Mouse (Mus musculus) right cerebral cortex, adult 18-20 months (tissue): ENCODE data around the gene Grb10.

Experiments
- DNase-seq: peaks from one replicate; pipeline ENCODE4 v3.0.0; 2022; ENCODE audit warnings: mixed read lengths

Grb10 gene

GRCm38 (mm10) chr11:11967519-11967918 is 71.0 kb downstream of the Grb10 start:
- no peak for DNase-seq

- no peak for DNase-seq
Observed at GRCm38 (mm10) chr11:11966220-11966619, 72.3 kb downstream of the Grb10 start.

GRCm38 (mm10) chr11:11965501-11966125 is 72.9 kb downstream of the Grb10 start:
- no peak for DNase-seq

- DNase-seq, result no peak
Observed at GRCm38 (mm10) chr11:11964729-11965128, 73.8 kb downstream of the Grb10 start.

GRCm38 (mm10) chr11:11963587-11963986 is 74.9 kb downstream of the Grb10 start:
- DNase-seq, result no peak

GRCm38 (mm10) chr11:11963065-11963464 is 75.4 kb downstream of the Grb10 start:
- no peak for DNase-seq

GRCm38 (mm10) chr11:11962629-11962954 is 75.9 kb downstream of the Grb10 start:
- DNase-seq, result no peak

- DNase-seq, result no peak
Observed at GRCm38 (mm10) chr11:11961917-11962628, 76.4 kb downstream of the Grb10 start.

- no peak for DNase-seq
Observed at GRCm38 (mm10) chr11:11960858-11961257, 77.6 kb downstream of the Grb10 start.

- no peak for DNase-seq
Observed at GRCm38 (mm10) chr11:11960227-11960626, 78.3 kb downstream of the Grb10 start.

- no peak for DNase-seq
Observed at GRCm38 (mm10) chr11:11958479-11958878, 80.0 kb downstream of the Grb10 start.

GRCm38 (mm10) chr11:11958061-11958361 is 80.5 kb downstream of the Grb10 start:
- DNase-seq, result no peak

GRCm38 (mm10) chr11:11957211-11958060 is 81.0 kb downstream of the Grb10 start:
- DNase-seq, result no peak

GRCm38 (mm10) chr11:11955783-11956182 is 82.7 kb downstream of the Grb10 start:
- no peak for DNase-seq

- DNase-seq, result no peak
Observed at GRCm38 (mm10) chr11:11954606-11955005, 83.9 kb downstream of the Grb10 start.

- no peak for DNase-seq
Observed at GRCm38 (mm10) chr11:11954115-11954438, 84.4 kb downstream of the Grb10 start.

- no peak for DNase-seq
Observed at GRCm38 (mm10) chr11:11953364-11954114, 84.9 kb downstream of the Grb10 start.

- no peak for DNase-seq
Observed at GRCm38 (mm10) chr11:11952569-11952968, 85.9 kb downstream of the Grb10 start.

GRCm38 (mm10) chr11:11948988-11949365 is 89.5 kb downstream of the Grb10 start:
- DNase-seq, result no peak

GRCm38 (mm10) chr11:11948321-11948987 is 90.0 kb downstream of the Grb10 start:
- DNase-seq, result no peak

- no peak for DNase-seq
Observed at GRCm38 (mm10) chr11:11947857-11948256, 90.6 kb downstream of the Grb10 start.

GRCm38 (mm10) chr11:11945766-11946165 is 92.7 kb downstream of the Grb10 start:
- no peak for DNase-seq

- DNase-seq, result no peak
Observed at GRCm38 (mm10) chr11:11944814-11945213, 93.7 kb downstream of the Grb10 start.
